Mouse (Mus musculus) thymus, postnatal 36 days (tissue): ENCODE measurements around the gene Zcchc17.

Source experiments
- DNase-seq, 2 experiments: peaks; one replicate each; pipeline ENCODE4 v3.0.0; 2022; ENCODE audit warnings: mixed read lengths in 2 of 2

Zcchc17 gene

GRCm38 (mm10) chr4:130276573-130277176 lies 83.1 kb downstream of the Zcchc17 start:
- DNase-seq: no peak

- no peak for DNase-seq
Measured at GRCm38 (mm10) chr4:130275823-130276105, 84.0 kb downstream of the Zcchc17 start.

GRCm38 (mm10) chr4:130275016-130275822 lies 84.5 kb downstream of the Zcchc17 start:
- no peak for DNase-seq

GRCm38 (mm10) chr4:130274346-130275015 lies 85.3 kb downstream of the Zcchc17 start:
- DNase-seq: no peak

GRCm38 (mm10) chr4:130273698-130274345 lies 85.9 kb downstream of the Zcchc17 start:
- DNase-seq: no peak

- no peak for DNase-seq
Measured at GRCm38 (mm10) chr4:130270611-130271347, 89.0 kb downstream of the Zcchc17 start.

GRCm38 (mm10) chr4:130270089-130270488 lies 89.7 kb downstream of the Zcchc17 start:
- DNase-seq: no peak

GRCm38 (mm10) chr4:130268736-130269135 lies 91.0 kb downstream of the Zcchc17 start:
- DNase-seq: no peak

GRCm38 (mm10) chr4:130267069-130267468 lies 92.7 kb downstream of the Zcchc17 start:
- no peak for DNase-seq

- no peak for DNase-seq
Measured at GRCm38 (mm10) chr4:130266601-130267000, 93.1 kb downstream of the Zcchc17 start.
